11 mouse cellular contexts compared by ENCODE assay signal in genomic region chr5:139174141-139174540, GRCm38 (mm10). TPM values are rescaled to one million over a fixed set of nuclear protein-coding genes. Genes with fewer than 3 reads are reported as not detected.
DNase-seq lines count a peak whose midpoint lies in the region; ATAC-seq lines count a peak whose summit lies in the region.
"Had no signal": no experiment of that assay in that cellular context is flagged by ENCODE, and none has a peak within 500 bp of the region (broad histone marks: within the 10 kb centered on the region; RNA-seq: fewer than 3 reads in every experiment).

No protein-coding gene starts in this region.

- H3K36me3 ChIP-seq in kidney, embryonic 14.5 days (ENCODE audit: control insufficient read depth, insufficient read depth, low read length), result peaks cover 50% of the 10 kb centered on the region
- peaks cover 9% of the 10 kb centered on the region; the same call in 1 of the 2 replicates for H3K36me3 ChIP-seq in forebrain, embryonic 16.5 days (ENCODE audit: control insufficient read depth, insufficient read depth)
- H3K36me3 ChIP-seq in midbrain, embryonic 13.5 days, result peaks cover 81% of the 10 kb centered on the region

- ATAC-seq in kidney, embryonic 14.5 days (ENCODE audit: low FRiP score, low TSS enrichment), result peak; percentile 59
- no peak for ATAC-seq in forebrain, embryonic 16.5 days
- ATAC-seq in midbrain, embryonic 13.5 days, result peak; percentile 39
- ATAC-seq in erythroblast, adult 5-6 weeks (replicated peaks; ENCODE audit: low FRiP score, poor library complexity, severe bottlenecking), result no peak

- H3K27ac ChIP-seq in kidney, embryonic 14.5 days (ENCODE audit: low read depth, low read length), result peak overlapping the region; percentile 88
- H3K27ac ChIP-seq in forebrain, embryonic 16.5 days (ENCODE audit: low read length), result peak overlapping the region; percentile 15; the same call in 1 of the 2 replicates
- H3K27ac ChIP-seq in midbrain, embryonic 13.5 days, result peak overlapping the region; percentile 51
- H3K27ac ChIP-seq: liver, embryonic 14.5 days had no signal

- no peak overlapping the region for H3K4me3 ChIP-seq in kidney, embryonic 14.5 days (ENCODE audit: low read length)
- no peak overlapping the region for H3K4me3 ChIP-seq in forebrain, embryonic 16.5 days (replicated peaks; ENCODE audit: low read length)
- H3K4me3 ChIP-seq in midbrain, embryonic 13.5 days (replicated peaks), result no peak overlapping the region

- H3K4me2 ChIP-seq in kidney, embryonic 14.5 days (replicated peaks; ENCODE audit: low read depth, low read length), result no peak overlapping the region
- no peak overlapping the region for H3K4me2 ChIP-seq in forebrain, embryonic 16.5 days (ENCODE audit: low read length)
- H3K4me2 ChIP-seq in midbrain, embryonic 13.5 days (replicated peaks), result no peak overlapping the region

- peaks cover 20% of the 10 kb centered on the region for H3K4me1 ChIP-seq in kidney, embryonic 14.5 days (ENCODE audit: control insufficient read depth, insufficient read depth, low read length)
- H3K4me1 ChIP-seq in forebrain, embryonic 16.5 days (replicated peaks; ENCODE audit: control insufficient read depth, insufficient read depth, low read length), result peaks cover 14% of the 10 kb centered on the region
- H3K4me1 ChIP-seq in midbrain, embryonic 13.5 days (replicated peaks), result peaks cover 18% of the 10 kb centered on the region

- H3K9ac ChIP-seq in kidney, embryonic 14.5 days (ENCODE audit: low read depth, low read length), result peak overlapping the region; percentile 34; the same call in 1 of the 2 replicates
- no peak overlapping the region for H3K9ac ChIP-seq in forebrain, embryonic 16.5 days (replicated peaks; ENCODE audit: low read depth, low read length)
- no peak overlapping the region for H3K9ac ChIP-seq in midbrain, embryonic 13.5 days (replicated peaks)
- H3K9ac ChIP-seq: liver, embryonic 14.5 days had no signal

- no peak for DNase-seq in kidney, postnatal 36 days
- peak; percentile 8 for DNase-seq in embryo, embryonic 11.5 days (ENCODE audit: low read depth, low spot score)
- DNase-seq in left cerebral cortex, adult 9 months (ENCODE audit: low spot score in 2 of 2), result no peak
- DNase-seq in frontal cortex, postnatal 14 days (ENCODE audit: low spot score in 2 of 2), result no peak
- DNase-seq: cerebellum, adult 9-10 months had no signal

- H3K9me3 ChIP-seq in kidney, embryonic 14.5 days (ENCODE audit: control insufficient read depth, low read length), result no peaks in the 10 kb centered on the region
- no peaks in the 10 kb centered on the region for H3K9me3 ChIP-seq in forebrain, embryonic 16.5 days (ENCODE audit: control insufficient read depth, low read length)
- H3K9me3 ChIP-seq in midbrain, embryonic 13.5 days, result no peaks in the 10 kb centered on the region
- H3K9me3 ChIP-seq: G1E had no signal

- 12% methylated on average over 10 of the region's 10 CpGs for WGBS in kidney, embryonic 14.5 days
- WGBS in forebrain, embryonic 16.5 days, result 66% methylated on average over 10 of the region's 10 CpGs
- WGBS in midbrain, embryonic 13.5 days, result 67% methylated on average over 10 of the region's 10 CpGs

- H3K27me3 ChIP-seq in kidney, embryonic 14.5 days (ENCODE audit: control insufficient read depth, insufficient read depth, low read length), result no peaks in the 10 kb centered on the region
- H3K27me3 ChIP-seq in forebrain, embryonic 16.5 days (replicated peaks; ENCODE audit: control insufficient read depth, insufficient read depth, low read length), result no peaks in the 10 kb centered on the region
- H3K27me3 ChIP-seq in midbrain, embryonic 13.5 days, result no peaks in the 10 kb centered on the region

RNA-seq across cellular contexts. Expression of gene Dnaaf5, which starts 24.1 kb away (rescaled TPM):
- polyA plus RNA-seq in kidney, embryonic 14.5 days (2014; fragmentation: Nextera tagmentation; extraction: Ambion mirVana), result 9.1 and 11.5 TPM in 2 replicates
- polyA plus RNA-seq in forebrain, embryonic 16.5 days (2015; fragmentation: Nextera tagmentation; extraction: Ambion mirVana), result 2.7 and 3.3 TPM in 2 replicates
- 2.3 and 3.9 TPM in 2 replicates for polyA plus RNA-seq in midbrain, embryonic 13.5 days (2015; fragmentation: Nextera tagmentation; extraction: Ambion mirVana)
- total RNA-seq in erythroblast, adult 5-6 weeks (2015; ENCODE audit: low replicate concordance), result 1.5 and 2.7 TPM in 2 replicates
- total RNA-seq in erythroblast, adult 5-6 weeks (2017; ENCODE audit: low replicate concordance), result 1.4 and 2.8 TPM in 2 replicates

RNA-seq across cellular contexts. Expression of gene Prkar1b, which starts 24.3 kb away (rescaled TPM):
- 10.0 and 15.7 TPM in 2 replicates for polyA plus RNA-seq in kidney, embryonic 14.5 days (2014; fragmentation: Nextera tagmentation; extraction: Ambion mirVana)
- polyA plus RNA-seq in forebrain, embryonic 16.5 days (2015; fragmentation: Nextera tagmentation; extraction: Ambion mirVana), result 208 and 245 TPM in 2 replicates
- polyA plus RNA-seq in midbrain, embryonic 13.5 days (2015; fragmentation: Nextera tagmentation; extraction: Ambion mirVana), result 139 and 148 TPM in 2 replicates
- total RNA-seq in erythroblast, adult 5-6 weeks (2015; ENCODE audit: low replicate concordance), result 1.0 TPM in 1 of 2 replicates, not detected in the other
- not detected in 2 replicates for total RNA-seq in erythroblast, adult 5-6 weeks (2017; ENCODE audit: low replicate concordance)
- polyA plus RNA-seq: G1E had no signal

RNA-seq across cellular contexts. Expression of gene Sun1, which starts 26.3 kb away (rescaled TPM):
- polyA plus RNA-seq in kidney, embryonic 14.5 days (2014; fragmentation: Nextera tagmentation; extraction: Ambion mirVana), result 29.2 and 59.5 TPM in 2 replicates
- polyA plus RNA-seq in forebrain, embryonic 16.5 days (2015; fragmentation: Nextera tagmentation; extraction: Ambion mirVana), result 56.3 and 60.7 TPM in 2 replicates
- 45.9 and 49.1 TPM in 2 replicates for polyA plus RNA-seq in midbrain, embryonic 13.5 days (2015; fragmentation: Nextera tagmentation; extraction: Ambion mirVana)
- total RNA-seq in erythroblast, adult 5-6 weeks (2015; ENCODE audit: low replicate concordance), result 13.0 and 18.6 TPM in 2 replicates
- total RNA-seq in erythroblast, adult 5-6 weeks (2017; ENCODE audit: low replicate concordance), result 22.7 and 41.7 TPM in 2 replicates

Comparison
In these comparisons a context has a peak if more than half of its experiments do, and no peak if none do; other contexts are left out.
1. ATAC-seq: peak in kidney, embryonic 14.5 days (single experiment) and midbrain, embryonic 13.5 days (single experiment); none in forebrain, embryonic 16.5 days (single experiment) and erythroblast, adult 5-6 weeks (single experiment).
2. H3K27ac ChIP-seq: peak in every context shown above with its lines; median percentile 88 in kidney, embryonic 14.5 days; 51 in midbrain, embryonic 13.5 days; 15 in forebrain, embryonic 16.5 days.